In genomic region chr5:64206431-64206830, GRCm38 (mm10) we compare ENCODE assay signal across 23 mouse cellular contexts. TPM values are rescaled to one million over a fixed set of nuclear protein-coding genes. Genes with fewer than 3 reads are reported as not detected.
DNase-seq lines count a peak whose midpoint lies in the region; ATAC-seq lines count a peak whose summit lies in the region.
"Had no signal": no experiment of that assay in that cellular context is flagged by ENCODE, and none has a peak within 500 bp of the region (broad histone marks: within the 10 kb centered on the region; RNA-seq: fewer than 3 reads in every experiment).

No protein-coding gene starts in this region.

- no peaks in the 10 kb centered on the region for H3K9me3 ChIP-seq in embryonic facial prominence, embryonic 14.5 days (ENCODE audit: control insufficient read depth, low read length)
- no peaks in the 10 kb centered on the region for H3K9me3 ChIP-seq in embryonic facial prominence, embryonic 10.5 days
- no peaks in the 10 kb centered on the region for H3K9me3 ChIP-seq in kidney, embryonic 15.5 days (replicated peaks)
- H3K9me3 ChIP-seq: forebrain, embryonic 12.5 days; G1E; heart, embryonic 15.5 days; hindbrain, embryonic 15.5 days had no signal

- H3K36me3 ChIP-seq in embryonic facial prominence, embryonic 14.5 days (ENCODE audit: control insufficient read depth, insufficient read depth, low read length) = no peaks in the 10 kb centered on the region
- no peaks in the 10 kb centered on the region for H3K36me3 ChIP-seq in embryonic facial prominence, embryonic 10.5 days (replicated peaks)
- no peaks in the 10 kb centered on the region for H3K36me3 ChIP-seq in kidney, embryonic 15.5 days
- H3K36me3 ChIP-seq: forebrain, embryonic 12.5 days; G1E; heart, embryonic 15.5 days; hindbrain, embryonic 15.5 days had no signal

- ATAC-seq in embryonic facial prominence, embryonic 14.5 days (ENCODE audit: low read depth) = 0 out of 2 replicates have a peak, but pooled peaks have one; percentile 22
- ATAC-seq in kidney, embryonic 15.5 days (replicated peaks; ENCODE audit: low FRiP score) = no peak
- ATAC-seq: activated CD4-positive, CD25-positive, alpha-beta regulatory T cell, adult 4 months; CD4-positive, CD25-positive, alpha-beta regulatory T cell, adult 4 months; forebrain, embryonic 16.5 days had no signal

- H3K27me3 ChIP-seq in embryonic facial prominence, embryonic 14.5 days (replicated peaks; ENCODE audit: control insufficient read depth, insufficient read depth, low read length) = no peaks in the 10 kb centered on the region
- H3K27me3 ChIP-seq in embryonic facial prominence, embryonic 10.5 days (replicated peaks; ENCODE audit: low read depth, poor library complexity, severe bottlenecking) = no peaks in the 10 kb centered on the region
- H3K27me3 ChIP-seq in kidney, embryonic 15.5 days = no peaks in the 10 kb centered on the region
- H3K27me3 ChIP-seq: forebrain, embryonic 12.5 days; heart, embryonic 15.5 days; hindbrain, embryonic 15.5 days had no signal

- no peaks in the 10 kb centered on the region for H3K4me1 ChIP-seq in embryonic facial prominence, embryonic 14.5 days (ENCODE audit: control insufficient read depth, insufficient read depth, low read length)
- H3K4me1 ChIP-seq in embryonic facial prominence, embryonic 10.5 days = peaks cover 6% of the 10 kb centered on the region
- peaks cover 2% of the 10 kb centered on the region; the same call in 1 of the 2 replicates for H3K4me1 ChIP-seq in kidney, embryonic 15.5 days
- H3K4me1 ChIP-seq: forebrain, embryonic 12.5 days; hindbrain, embryonic 15.5 days had no signal

- no peak overlapping the region for H3K4me2 ChIP-seq in embryonic facial prominence, embryonic 14.5 days (ENCODE audit: low read depth, low read length)
- no peak overlapping the region for H3K4me2 ChIP-seq in kidney, embryonic 15.5 days
- H3K4me2 ChIP-seq: forebrain, embryonic 12.5 days; heart, embryonic 11.5 days; heart, embryonic 15.5 days; hindbrain, embryonic 15.5 days had no signal

- H3K27ac ChIP-seq in embryonic facial prominence, embryonic 14.5 days (replicated peaks; ENCODE audit: low read depth, low read length) = no peak overlapping the region
- no peak overlapping the region; the same call in 1 of the 2 replicates for H3K27ac ChIP-seq in embryonic facial prominence, embryonic 10.5 days (replicated peaks)
- H3K27ac ChIP-seq in kidney, embryonic 15.5 days = no peak overlapping the region
- H3K27ac ChIP-seq: forebrain, embryonic 12.5 days; heart, embryonic 15.5 days; hindbrain, embryonic 15.5 days had no signal

- H3K4me3 ChIP-seq in embryonic facial prominence, embryonic 14.5 days (ENCODE audit: low read depth, low read length) = no peak overlapping the region
- no peak overlapping the region for H3K4me3 ChIP-seq in embryonic facial prominence, embryonic 10.5 days
- H3K4me3 ChIP-seq in kidney, embryonic 15.5 days (replicated peaks) = no peak overlapping the region
- H3K4me3 ChIP-seq: forebrain, embryonic 12.5 days; heart, embryonic 15.5 days; hindbrain, embryonic 15.5 days had no signal

- DNase-seq in embryonic facial prominence, embryonic 14.5 days (ENCODE audit: low spot score) = no peak
- no peak for DNase-seq in embryonic facial prominence, embryonic 10.5 days (ENCODE audit: low spot score)
- DNase-seq in kidney, adult 18-20 months = peak; percentile 34
- no peak for DNase-seq in kidney, postnatal 4 days
- DNase-seq in kidney, postnatal 10 days = peak; percentile 44
- peak; percentile 65 to 66 for DNase-seq in kidney, postnatal 25 days
- no peak for DNase-seq in frontal cortex, postnatal 36 days (ENCODE audit: low spot score in 2 of 2)
- DNase-seq: adrenal gland, postnatal 25 days; B cell, adult 2 months; cerebellum, adult 2 months; cerebellum, postnatal 10 days; gastrocnemius, postnatal 36 days; heart, adult 18-20 months; heart, postnatal 14 days had no signal

- WGBS in embryonic facial prominence, embryonic 14.5 days = 65% methylated on average over 3 of the region's 3 CpGs
- WGBS in embryonic facial prominence, embryonic 10.5 days = 80% methylated on average over 3 of the region's 3 CpGs
- WGBS in kidney, embryonic 15.5 days = 63% methylated on average over 3 of the region's 3 CpGs

- no peak overlapping the region for H3K9ac ChIP-seq in embryonic facial prominence, embryonic 14.5 days (ENCODE audit: low read depth, low read length)
- H3K9ac ChIP-seq in kidney, embryonic 15.5 days = no peak overlapping the region
- H3K9ac ChIP-seq: forebrain, embryonic 12.5 days; heart, embryonic 15.5 days; hindbrain, embryonic 15.5 days had no signal

RNA-seq across cellular contexts. Expression of gene Tbc1d1, which starts 50.3 kb away (rescaled TPM):
- polyA plus RNA-seq in embryonic facial prominence, embryonic 14.5 days (2014; fragmentation: Nextera tagmentation; extraction: Ambion mirVana) = 19.1 and 21.5 TPM in 2 replicates
- 32.9 TPM in 2 replicates for polyA plus RNA-seq in embryonic facial prominence, embryonic 10.5 days (2016; fragmentation: Nextera tagmentation; extraction: Ambion mirVana)
- 32.0 and 36.3 TPM in 2 replicates for polyA plus RNA-seq in kidney, embryonic 15.5 days (2015; fragmentation: Nextera tagmentation; extraction: Ambion mirVana)

Comparison
In these comparisons a context has a peak if more than half of its experiments do, and no peak if none do; other contexts are left out.
1. DNase-seq: peak in kidney, adult 18-20 months (single experiment), kidney, postnatal 10 days (single experiment) and kidney, postnatal 25 days (2 of 2); none in embryonic facial prominence, embryonic 14.5 days (single experiment), embryonic facial prominence, embryonic 10.5 days (single experiment), kidney, postnatal 4 days (0 of 2) and frontal cortex, postnatal 36 days (0 of 2).